Mouse (Mus musculus): ENCODE measurements around the gene Klhdc8a.
"Not testable (repeated sequence)": the region's sequence is repeated elsewhere in the genome, so short reads cannot be mapped to it uniquely, and the experiment has no call there.

Gene Klhdc8a

DNA sequence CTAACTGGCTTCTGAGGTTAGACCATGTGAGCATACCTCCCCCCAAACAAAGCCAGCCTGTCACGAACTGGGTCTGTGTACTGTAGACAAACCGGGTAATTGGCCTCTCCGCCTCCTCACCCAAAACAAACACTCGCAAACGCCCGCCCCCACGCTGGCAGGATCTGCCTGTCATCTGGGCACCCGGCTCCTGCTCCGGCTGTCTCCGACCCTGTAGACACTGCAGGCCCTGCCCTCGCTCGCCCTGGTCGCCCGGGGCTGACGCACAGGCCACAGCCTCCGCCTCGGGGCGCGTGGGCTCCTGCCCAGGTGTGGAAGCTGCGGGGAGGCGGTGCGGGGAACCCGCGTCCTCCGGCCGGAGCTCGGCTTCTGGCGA, at the start of gene Klhdc8a:
TSS of gene Klhdc8a (plus strand) at position 202 of the 376 bp plus-strand sequence.
- peak; percentile 37 for DNase-seq (ENCODE audit: low spot score)

DNA sequence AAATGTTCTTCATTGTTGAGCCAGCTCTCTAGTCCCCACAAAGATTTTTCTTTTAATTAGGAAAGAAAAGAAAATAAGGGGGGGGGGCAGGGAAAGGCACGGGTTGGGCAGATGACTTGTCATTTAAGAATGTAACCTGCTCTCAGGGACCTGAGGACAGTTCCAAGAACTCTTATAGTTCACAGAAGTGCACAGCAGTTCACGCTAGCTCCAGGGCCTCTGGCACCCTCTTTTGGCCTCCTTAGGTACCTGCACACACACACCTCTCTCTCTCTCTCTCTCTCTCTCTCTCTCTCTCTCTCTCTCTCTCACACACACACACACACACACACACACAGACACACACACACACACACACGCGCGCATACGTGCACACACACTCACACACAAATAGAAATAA, 44.0 kb upstream of the Klhdc8a start:
- DNase-seq (ENCODE audit: low spot score) = no peak

DNA sequence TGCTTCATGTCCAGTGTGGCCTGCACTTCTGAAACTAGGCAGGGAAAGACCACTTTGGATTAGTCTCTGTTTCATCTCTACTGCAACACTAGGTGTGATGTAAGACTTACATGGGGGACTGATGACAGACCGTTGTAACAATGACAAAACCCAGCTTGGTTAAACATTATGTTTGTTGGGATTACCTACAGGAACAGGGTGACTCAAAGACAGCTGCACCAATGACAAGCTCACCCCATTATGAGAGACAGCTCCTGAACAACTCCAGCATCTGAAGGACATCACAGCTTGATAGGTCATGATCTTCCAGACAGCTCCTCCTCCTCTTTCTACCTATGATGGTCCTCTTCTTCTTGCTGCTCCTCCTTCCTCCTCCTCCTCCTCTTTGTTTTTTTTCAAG, 38.1 kb upstream of the Klhdc8a start:
- DNase-seq (ENCODE audit: low spot score) = no peak

DNA sequence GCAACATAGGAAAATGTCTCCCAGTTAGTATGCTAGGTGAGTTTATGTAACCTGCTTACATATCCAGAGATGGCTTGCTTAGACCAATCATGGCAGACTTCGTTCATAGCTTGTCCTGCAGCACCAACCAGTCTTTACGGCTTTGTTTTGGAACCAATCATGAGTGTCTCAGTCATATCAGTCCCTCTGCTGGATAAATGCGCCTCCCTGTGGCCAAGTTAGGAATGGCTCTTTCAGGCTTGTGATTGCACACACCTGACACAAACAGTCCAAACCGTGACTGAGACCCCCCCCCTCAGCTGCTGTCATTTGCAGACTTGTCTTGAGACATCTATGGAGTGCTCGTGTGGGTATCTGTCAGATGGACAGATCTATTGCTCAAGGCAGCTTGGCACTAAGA, 37.4 kb upstream of the Klhdc8a start:
- DNase-seq (ENCODE audit: low spot score) = no peak

DNA sequence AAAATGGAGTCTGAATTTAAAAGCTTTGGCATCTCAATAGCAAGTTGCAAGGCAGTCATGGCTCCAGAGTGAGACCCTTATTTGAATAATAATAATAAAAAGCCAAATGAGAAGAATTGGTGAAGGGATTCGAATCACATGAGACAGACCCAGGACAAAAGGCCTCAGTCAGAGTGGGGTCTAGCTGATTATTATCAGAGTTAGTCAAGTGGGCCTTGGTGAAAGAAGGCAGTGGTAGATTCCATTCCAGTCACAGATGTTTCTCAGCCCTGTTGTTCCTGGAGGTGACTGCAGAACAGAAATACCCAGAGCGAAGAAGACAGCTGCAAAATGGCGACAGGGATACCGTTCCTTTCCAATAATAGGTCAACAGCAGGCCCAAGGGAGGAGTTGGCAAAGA, 34.8 kb upstream of the Klhdc8a start:
- DNase-seq (ENCODE audit: low spot score) = no peak

DNA sequence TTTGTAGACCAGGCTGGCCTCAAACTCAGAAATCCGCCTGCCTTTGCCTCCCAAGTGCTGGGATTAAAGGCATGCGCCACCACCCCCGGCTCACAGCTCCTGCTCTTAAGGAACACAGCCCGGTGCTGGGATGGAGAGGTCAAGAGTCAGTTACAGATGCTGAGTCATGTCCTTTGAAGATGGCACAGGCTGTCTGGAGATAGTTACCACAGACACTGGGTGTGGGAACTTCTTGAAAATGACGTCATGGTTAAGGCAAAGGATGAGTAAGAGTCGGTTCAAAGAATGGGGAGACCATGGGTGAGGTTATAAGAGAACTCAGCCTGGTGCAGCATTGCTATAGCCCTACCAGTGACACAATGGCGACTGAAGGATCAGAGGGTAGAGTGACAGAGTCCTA, 33.8 kb upstream of the Klhdc8a start:
- DNase-seq (ENCODE audit: low spot score) = no peak

DNA sequence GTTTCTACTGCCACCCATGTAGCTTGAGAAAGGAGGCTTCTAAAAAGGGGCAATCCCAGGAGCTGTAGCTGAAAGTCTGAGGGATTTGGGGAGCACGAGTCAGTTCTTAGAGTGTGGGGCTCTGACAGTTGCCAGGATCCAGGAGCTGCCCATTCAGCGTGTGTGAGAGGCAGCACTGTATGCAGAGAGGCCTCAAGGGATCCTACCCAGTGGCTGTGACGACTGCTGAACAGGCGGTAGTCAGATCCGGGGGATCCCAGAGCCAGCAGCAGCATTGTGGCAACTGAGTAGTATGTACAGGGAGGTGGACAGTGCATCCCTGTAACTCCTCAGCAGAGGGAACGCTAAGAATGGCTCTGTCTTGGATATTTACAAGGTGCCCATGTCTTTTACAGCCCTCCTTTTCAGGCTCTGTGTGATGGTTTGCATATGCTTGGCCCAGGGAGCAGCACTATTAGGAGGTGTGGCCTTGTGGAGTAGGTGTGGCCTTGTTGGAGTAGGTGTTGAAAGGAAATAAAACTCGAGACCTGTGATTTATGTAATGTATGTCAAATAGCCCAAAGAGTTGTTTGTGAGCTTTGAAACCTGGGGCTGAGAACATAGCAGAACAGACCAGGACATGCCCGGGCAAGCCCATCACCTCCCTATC, 33.1 kb upstream of the Klhdc8a start:
- DNase-seq (ENCODE audit: low spot score) = no peak

DNA sequence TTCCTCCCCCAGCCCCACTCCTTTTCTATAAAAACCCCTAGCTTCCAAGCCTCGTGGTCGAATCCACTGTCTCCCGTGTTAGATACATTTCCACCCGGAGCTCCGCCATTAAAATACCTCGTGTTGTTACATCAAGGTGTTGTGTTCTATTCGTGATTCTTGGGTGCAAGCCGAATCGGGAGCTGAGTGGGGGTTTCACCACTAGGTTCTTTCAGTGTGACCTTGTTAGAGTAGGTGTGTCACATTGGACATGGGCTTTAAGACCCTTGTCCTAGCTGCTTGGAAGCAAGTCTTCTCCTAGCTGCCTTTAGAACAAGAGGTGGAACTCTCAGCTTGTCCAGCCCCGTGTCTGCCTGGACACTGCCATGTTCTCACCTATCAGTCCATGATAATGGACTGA, 32.5 kb upstream of the Klhdc8a start:
- DNase-seq (ENCODE audit: low spot score) = no peak

DNA sequence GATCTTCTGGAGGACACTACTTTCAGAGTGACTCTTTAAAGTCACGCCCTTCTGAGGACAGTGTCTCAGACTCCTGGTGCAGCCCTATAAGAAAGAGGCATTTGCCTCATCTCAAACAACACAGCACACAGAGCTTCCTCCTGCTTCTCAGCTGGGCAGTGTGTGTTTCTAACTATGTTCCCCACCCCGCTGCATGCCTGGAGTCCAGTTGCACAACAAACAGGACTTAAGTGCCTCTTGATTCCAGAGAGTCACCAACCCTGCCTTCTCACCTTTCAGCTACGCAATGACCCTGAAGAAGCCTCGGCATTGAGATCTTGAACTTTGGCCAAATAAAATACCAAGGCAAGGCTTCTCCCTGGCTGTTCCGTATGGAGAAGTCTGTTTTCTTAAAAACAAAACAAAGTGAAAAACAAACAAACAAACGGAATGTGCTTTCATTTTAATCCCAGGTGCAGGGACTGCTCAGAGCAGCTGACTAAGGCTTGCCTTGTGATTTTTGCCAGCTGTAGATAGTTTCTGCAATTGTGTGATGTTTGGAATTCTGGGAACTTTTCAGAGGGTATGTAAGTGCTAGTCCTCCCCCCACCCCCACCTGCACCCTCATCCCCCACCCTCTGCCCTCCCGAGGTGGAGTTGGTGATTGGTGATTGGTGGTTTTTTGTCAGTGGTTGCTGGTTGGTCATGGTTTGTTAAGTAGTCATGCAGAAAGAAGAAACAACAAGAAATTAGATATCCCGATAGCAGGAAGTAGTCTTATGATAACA, 31.5 kb upstream of the Klhdc8a start:
- DNase-seq (ENCODE audit: low spot score) = no peak

DNA sequence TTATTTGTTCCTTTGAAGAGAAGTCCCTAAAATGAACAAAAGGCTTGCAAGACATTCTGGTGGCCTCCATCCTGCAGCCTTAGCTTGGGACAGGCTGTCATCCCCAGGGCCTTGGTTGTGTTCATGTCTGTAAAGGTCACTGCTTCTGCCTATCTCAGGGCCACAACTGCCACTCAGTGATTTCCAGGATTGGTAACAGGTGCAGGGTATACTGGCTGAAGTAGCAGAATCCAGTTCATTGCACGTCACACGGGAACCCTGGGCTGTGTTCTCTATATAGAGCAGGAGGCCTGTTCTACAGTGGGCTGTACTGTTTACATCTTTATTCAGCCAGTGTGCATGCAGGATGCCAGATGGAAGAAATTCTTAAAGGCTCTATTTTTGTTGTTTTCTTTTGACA, 30.5 kb upstream of the Klhdc8a start:
- DNase-seq (ENCODE audit: low spot score) = no peak

DNA sequence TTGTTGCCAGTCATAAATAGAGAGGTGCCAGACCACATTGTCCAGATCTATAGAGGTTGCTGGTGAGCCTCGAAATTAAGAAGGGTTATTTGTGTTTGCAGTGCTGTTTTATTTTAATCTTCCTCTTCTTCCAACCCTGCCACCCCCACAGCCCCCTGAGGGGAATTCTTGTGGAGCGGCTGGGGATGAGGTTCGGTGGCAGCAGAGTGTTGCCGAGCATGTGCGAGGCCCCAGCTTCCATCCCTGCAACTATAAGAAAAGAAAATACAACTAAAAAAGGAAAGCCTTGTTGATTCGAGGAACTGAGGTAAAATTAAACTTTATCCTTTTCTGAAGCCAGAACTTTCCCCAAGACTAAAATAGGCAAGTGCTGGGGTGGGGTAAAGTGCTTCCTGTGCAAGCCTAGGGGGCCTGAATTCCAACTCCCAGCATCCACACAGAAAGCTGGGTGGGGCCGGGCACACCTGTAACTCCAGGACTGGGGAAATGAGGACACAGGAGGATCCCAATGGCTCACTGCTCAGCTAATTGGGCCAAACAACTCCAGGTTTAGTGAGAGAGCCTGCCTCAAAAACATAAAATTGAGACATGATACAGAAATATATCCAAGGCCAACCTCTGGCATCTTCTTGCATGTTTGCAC, 29.9 kb upstream of the Klhdc8a start:
- DNase-seq (ENCODE audit: low spot score) = no peak

DNA sequence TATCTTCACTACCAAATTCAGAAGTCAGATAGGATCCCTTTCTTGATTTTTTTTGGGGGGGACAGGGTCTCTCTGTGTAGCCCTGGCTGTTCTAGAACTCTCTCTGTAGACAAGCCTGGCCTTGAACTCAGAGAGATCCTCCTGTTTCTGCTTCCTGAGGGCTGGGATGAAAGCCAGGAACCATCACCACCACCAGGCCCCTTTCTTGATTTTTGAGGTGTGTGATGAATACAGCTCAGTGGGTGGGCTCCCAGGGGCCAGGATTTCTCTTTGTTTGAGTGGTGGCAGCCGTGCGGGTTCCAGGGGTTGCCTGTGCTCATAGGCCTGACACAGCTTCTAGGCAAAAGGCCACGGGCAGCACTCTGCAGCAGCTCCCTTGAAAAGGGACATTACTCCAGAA, 27.2 kb upstream of the Klhdc8a start:
- DNase-seq (ENCODE audit: low spot score) = no peak

DNA sequence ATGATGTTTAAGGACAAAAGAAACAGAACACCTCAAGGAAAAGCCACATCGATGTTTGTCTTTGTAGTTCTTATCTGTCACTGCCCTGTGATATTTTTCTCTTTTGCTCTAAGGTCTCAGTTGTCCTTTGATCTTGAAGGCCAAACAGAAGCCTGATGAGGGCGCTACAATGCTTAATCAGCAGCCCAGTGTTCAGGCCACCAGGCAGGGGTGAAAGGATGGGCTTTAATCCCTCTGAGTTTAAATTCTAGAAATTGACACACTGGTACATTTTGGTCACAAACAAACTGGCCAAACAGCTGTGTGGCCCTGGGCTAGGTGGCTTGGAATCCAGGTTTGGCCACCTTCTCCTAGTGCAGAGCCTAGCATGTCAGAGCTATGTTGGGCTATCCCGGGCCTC, 21.7 kb upstream of the Klhdc8a start:
- DNase-seq (ENCODE audit: low spot score) = no peak

DNA sequence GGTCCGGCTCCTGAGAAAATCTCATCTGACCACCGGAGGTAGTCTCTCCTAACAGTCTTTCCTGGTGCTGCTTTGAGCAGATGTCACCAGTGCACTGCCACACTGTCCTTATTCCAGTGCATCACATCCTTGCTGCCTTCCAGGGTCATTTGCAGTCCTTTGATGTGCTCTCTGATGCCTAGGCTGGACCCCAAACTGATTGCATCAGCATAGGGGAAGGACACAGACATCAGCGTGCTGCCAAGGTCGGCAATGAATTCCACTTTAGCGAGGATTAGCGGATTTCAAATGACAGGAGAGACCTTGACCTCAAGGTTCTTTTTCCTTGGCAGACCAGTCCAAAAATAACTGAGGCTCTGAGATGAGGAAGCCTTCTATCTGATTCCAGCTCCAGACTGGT, 21.3 kb upstream of the Klhdc8a start:
- no peak for DNase-seq (ENCODE audit: low spot score)

DNA sequence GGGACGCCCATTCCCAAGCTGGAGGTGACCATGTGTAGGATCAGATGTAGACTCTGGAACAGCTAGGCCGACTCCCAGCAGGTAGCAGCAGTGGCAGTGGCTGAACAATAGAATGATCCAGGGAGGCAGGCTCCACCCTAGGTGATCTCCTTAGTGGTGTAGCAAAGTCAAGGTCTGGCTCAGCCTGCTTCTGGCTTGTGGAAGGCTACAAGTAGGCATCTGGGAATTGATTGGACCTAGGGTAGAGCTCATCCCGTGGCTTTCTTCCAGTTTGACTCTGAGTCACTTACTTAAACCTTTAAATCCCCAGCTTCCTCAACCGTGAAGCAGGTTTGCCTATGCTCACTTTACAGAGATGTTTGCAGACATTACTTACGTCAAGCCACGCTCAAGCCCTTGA, 17.8 kb upstream of the Klhdc8a start:
- not testable (repeated sequence) for DNase-seq (ENCODE audit: low spot score)

DNA sequence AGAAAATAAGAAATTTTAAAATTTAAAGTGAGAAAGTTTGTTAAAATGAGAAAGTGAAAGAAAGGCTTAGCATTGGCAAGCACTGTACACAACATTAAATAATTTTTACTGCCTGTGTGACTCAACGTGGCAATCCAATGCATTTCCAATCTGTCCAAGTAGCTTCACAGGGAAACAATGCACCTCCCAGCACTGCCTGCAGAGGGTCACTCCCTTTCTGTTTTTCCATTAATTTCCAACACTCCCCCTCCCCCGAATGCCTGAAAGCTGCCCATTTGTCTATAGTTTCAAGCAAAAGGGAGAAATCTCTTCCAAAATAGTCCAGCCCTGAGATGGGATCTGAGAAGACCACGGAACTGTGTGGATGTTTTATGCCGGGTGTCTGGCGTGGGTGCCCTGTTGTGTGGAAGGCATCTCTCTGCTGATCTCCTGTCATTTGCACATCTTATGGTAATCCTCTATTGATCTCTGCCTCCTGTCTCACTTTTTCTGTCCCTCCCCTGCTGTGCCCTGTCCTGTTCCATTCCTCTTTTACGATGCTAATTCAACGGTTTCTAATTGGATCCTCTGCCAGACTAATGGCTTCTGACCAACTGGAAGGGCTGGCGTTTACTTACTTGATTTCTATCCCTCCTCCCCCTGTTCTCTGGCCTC, 16.8 kb upstream of the Klhdc8a start:
- DNase-seq (ENCODE audit: low spot score) = no peak

DNA sequence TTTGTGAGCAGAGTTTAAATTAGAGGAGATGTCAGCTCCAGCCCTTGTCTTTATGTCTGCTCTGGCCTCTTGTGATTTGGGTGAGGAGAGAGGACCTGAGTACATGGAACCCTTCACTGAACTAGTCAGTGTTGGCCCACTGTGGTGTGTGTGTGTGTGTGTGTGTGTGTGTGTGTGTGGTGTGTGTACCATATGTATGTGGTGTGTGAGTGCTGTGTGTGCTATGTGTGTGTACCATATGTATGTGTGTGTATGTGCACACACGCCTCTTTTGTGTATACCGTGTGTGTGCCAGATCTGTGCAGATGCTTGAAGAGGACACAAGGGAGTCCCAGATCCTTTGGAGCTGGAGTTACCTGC, 16.3 kb upstream of the Klhdc8a start:
- no peak for DNase-seq (ENCODE audit: low spot score)

DNA sequence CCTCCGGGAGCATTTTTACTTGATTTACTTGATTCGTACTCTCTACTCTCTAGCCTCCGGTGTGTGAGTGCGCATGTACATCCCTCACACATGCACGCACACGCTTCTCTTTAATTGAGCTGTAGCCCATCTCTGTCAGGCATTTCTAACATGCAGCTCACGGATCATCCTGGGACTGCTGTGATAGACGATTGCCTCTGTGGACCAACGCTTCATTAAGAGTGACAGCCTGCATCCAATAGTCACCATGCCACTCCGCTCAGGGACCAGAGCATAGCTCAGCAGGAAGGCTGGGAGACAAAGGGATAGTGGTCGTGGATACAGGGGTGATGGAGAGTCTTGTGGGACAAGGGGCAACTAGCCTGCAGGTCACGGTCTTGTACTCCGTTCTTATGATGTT, 15.4 kb upstream of the Klhdc8a start:
- DNase-seq (ENCODE audit: low spot score) = no peak

DNA sequence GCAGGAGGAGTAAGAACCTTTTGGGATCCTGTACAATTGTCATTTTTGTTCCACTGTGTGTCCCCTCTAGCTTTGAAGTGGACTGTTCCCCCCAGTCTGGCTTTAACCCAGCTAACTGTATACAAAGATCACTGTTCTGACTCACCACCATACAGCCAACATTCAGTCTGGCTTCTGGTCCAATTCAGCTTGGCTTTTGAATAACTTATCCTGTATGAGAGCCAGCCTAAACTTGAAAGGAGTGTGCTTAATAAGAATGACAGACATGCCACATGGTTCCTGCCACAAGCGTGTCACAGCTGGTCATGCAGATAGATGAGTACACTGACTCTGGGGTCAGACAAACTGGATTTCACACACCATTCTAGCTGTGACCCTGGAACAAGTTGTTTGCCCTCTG, 11.7 kb upstream of the Klhdc8a start:
- DNase-seq (ENCODE audit: low spot score) = no peak

DNA sequence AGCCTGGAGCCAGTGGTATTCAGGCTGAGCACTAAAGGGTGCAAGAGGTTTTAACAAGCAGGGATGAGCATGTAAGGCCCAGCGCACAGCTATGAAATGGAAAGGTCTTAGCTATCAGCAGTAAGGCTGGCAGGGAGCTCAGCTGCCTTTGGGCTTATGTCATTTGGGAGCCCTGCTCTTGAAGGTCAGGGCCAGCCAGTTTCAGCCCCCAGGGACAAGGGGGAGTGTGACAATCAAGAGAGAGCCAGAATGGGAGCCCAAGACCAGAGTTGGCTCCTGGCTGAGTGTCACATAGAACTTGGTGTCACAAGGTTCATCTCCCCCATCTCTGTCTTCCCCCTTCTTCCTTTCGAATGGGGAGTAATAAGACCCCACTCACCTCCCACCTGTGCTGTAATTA, 11.0 kb upstream of the Klhdc8a start:
- DNase-seq (ENCODE audit: low spot score) = no peak

DNA sequence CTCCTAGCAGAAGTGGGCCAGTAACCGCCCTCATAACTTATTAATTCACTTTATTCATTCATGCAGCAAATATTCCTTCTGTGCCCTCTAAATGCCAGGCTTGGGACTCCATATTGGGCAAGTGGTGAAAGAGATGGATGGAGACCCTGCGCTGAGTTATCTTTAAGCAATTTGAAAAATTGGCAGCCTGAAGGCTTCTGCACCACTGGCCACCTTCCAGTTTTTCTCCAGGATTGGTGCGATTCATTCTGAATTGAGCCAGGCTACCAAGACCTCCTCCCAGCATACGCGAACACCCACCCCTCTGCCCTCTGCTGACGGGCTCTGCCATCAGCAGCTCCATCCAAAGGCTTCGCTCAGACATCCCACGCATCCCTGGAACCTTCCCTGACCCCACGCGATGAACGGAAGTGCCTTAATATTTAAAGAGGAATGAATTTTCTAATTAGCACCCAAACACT, 10.4 kb upstream of the Klhdc8a start:
- no peak for DNase-seq (ENCODE audit: low spot score)

DNA sequence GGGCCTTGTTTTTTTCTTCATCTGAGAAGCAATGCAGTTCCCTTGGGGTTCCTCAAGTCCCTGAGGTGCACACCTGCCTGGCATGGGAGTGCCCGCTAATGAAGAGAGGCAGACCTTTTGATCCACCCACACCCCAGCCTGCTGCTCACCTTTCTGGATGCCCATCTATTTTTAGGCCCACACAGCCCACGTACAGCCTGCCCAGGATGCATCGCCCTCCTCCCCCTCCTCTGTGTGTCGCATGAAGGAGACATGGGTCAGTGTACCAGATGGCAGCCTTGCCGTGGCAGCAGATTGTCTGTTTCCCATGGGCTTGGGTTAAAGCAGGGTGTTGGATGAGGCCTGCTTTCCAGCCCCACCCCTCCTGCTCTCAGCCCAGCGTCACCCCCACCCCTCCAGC, 8.5 kb upstream of the Klhdc8a start:
- DNase-seq (ENCODE audit: low spot score) = no peak
